Mouse (Mus musculus): ENCODE data around the gene Speg. TPM values are rescaled to one million over a fixed set of nuclear protein-coding genes. Genes with fewer than 3 reads are reported as not detected.

The Speg gene
- total RNA-seq, 1 experiment from 2014 or later, result not detected

- no peak for ATAC-seq (replicated peaks; ENCODE audit: insufficient number of reproducible peaks, low FRiP score, low TSS enrichment, poor library complexity, severe bottlenecking)
Measured at GRCm38 (mm10) chr1:75387469-75387928, 12.4 kb downstream of the Speg start.

DNA sequence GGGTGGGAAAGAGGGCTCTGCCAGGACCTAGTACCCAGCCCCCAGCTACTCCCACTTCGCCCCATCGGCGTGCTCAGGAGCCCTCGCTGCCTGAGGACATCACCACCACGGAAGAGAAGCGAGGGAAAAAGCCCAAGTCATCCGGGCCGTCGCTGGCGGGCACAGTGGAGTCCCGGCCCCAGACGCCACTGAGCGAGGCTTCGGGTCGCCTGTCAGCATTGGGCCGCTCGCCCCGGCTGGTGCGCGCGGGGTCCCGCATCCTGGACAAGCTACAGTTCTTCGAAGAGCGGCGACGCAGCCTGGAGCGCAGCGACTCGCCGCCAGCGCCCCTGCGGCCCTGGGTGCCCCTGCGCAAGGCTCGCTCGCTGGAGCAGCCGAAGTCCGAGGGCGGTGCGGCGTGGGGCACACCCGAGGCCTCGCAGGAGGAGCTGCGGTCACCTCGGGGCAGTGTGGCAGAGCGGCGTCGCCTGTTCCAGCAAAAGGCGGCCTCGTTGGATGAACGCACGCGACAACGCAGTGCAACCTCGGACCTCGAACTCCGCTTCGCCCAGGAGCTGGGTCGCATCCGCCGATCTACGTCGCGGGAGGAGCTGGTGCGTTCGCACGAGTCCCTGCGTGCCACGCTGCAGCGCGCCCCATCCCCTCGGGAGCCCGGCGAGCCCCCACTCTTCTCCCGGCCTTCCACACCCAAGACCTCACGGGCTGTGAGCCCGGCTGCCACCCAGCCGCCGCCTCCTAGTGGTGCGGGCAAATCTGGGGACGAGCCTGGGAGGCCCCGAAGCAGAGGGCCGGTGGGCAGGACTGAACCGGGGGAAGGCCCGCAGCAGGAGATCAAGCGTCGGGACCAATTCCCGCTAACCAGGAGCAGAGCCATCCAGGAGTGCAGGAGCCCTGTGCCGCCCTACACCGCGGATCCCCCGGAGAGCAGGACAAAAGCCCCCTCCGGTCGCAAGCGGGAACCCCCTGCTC is 13.1 kb downstream of the Speg start:
- ATAC-seq (replicated peaks; ENCODE audit: insufficient number of reproducible peaks, low FRiP score, low TSS enrichment, poor library complexity, severe bottlenecking), result no peak

GRCm38 (mm10) chr1:75388898-75389515 is 13.9 kb downstream of the Speg start:
- ATAC-seq (replicated peaks; ENCODE audit: insufficient number of reproducible peaks, low FRiP score, low TSS enrichment, poor library complexity, severe bottlenecking), result no peak

- ATAC-seq (replicated peaks; ENCODE audit: insufficient number of reproducible peaks, low FRiP score, low TSS enrichment, poor library complexity, severe bottlenecking), result no peak
Measured at GRCm38 (mm10) chr1:75393139-75393538, 18.0 kb downstream of the Speg start.

- ATAC-seq (replicated peaks; ENCODE audit: insufficient number of reproducible peaks, low FRiP score, low TSS enrichment, poor library complexity, severe bottlenecking), result no peak
Measured at GRCm38 (mm10) chr1:75393846-75394245, 18.7 kb downstream of the Speg start.

GRCm38 (mm10) chr1:75398761-75399402 is 23.8 kb downstream of the Speg start:
- no peak for ATAC-seq (replicated peaks; ENCODE audit: insufficient number of reproducible peaks, low FRiP score, low TSS enrichment, poor library complexity, severe bottlenecking)

DNA sequence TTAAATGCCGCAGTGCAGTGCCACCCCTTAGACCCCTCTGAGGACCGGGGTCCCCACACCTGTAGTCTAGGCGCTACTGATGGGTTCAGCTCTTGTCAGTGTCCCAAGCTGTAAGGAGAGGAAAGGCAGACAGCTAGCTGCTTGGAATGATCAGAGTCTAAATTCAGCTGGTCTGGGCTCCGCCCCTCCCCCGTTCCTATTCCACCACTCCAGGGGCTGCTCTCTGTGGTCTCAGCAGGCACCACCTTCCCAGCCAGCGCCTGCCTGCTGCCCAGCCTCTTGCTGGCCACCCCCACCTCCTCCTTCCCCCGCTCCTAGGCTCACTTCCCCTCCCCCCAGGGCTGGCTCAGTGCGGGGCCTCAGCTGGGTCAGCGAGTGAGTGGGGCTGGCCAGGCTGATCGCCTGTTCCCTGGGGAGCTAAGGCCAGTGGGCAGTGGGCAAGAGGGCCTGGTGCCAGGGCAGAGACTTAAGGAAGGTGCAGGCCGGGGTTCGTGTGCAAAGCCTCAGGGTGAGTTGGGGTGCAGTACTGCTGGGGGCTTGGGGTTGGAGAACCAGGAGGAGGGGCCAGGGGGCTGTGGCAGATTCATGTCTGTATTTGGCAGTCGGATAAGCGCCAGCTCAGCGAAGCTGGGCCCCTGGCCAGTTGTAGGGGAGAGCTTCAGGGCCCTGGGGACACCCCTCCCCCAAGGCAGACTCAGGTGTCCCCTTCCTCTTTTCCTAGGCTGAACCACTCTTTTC is 24.8 kb downstream of the Speg start:
- no peak for ATAC-seq (replicated peaks; ENCODE audit: insufficient number of reproducible peaks, low FRiP score, low TSS enrichment, poor library complexity, severe bottlenecking)

DNA sequence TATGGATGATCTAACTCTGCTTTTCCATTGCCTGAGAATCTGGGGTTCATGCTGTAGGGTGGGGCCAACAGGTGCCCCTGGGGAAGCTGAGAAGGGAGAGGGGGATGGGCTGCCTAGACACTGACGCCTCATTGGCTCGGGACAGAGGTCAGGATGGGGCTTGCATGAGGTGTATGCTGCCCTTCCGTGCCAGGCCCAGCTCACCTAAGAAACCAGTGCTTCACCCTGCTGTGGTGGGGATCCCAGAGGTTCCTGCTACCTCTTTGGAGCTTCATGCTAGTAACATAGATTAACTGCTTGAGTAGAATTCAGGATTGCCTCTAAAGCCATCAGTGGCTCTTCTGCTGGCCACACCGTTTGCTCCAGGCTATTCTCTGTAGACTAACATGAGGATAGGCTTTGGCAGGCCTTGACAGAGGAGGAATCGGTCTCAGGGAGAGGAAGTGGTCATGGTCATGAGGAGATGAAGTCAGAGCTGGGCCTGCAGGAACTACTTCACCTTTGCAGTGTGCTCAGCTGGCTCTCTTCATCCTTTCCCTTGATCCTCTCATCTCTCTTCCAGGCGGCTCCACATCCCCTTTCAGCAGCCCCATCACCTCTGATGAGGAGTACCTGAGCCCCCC is 25.5 kb downstream of the Speg start:
- ATAC-seq (replicated peaks; ENCODE audit: insufficient number of reproducible peaks, low FRiP score, low TSS enrichment, poor library complexity, severe bottlenecking), result no peak

DNA sequence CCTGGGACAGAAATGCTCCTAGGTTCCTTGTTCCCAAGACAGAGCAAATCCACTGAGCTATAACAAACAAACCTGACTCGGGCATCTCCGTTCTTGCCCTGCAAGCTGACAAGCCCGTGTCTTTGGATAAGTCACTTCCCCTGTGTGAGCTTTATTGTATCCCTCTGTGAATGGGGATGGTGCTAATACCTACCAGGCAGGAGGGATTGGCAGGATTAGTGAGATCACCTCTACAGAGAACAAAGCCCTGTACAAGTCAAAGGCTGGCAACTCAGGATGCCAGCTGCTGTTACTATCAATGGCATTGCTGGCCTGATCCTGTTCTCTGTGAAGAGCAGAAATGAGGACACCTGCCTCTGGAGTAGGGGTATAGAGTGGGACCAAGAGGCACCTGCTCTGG is 30.4 kb downstream of the Speg start:
- ATAC-seq (replicated peaks; ENCODE audit: insufficient number of reproducible peaks, low FRiP score, low TSS enrichment, poor library complexity, severe bottlenecking), result no peak

DNA sequence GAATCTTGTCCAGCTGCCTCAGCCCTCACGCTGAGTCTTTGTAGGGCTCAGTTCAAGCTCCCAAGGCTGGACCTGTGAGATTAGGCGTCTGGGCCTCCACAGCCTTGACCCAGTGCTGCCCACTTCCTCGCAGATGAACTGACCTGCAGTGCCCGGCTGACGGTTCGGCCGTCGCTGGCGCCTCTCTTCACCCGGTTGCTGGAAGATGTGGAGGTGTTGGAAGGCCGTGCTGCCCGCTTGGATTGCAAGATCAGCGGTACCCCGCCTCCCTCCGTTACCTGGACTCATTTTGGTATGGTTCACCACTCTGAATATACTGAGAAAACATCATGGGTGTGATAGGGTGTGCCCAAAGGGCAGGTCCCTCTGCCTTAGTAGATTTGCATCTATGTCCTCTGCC is 31.1 kb downstream of the Speg start:
- no peak for ATAC-seq (replicated peaks; ENCODE audit: insufficient number of reproducible peaks, low FRiP score, low TSS enrichment, poor library complexity, severe bottlenecking)

GRCm38 (mm10) chr1:75407056-75407455 is 32.0 kb downstream of the Speg start:
- no peak for ATAC-seq (replicated peaks; ENCODE audit: insufficient number of reproducible peaks, low FRiP score, low TSS enrichment, poor library complexity, severe bottlenecking)

DNA sequence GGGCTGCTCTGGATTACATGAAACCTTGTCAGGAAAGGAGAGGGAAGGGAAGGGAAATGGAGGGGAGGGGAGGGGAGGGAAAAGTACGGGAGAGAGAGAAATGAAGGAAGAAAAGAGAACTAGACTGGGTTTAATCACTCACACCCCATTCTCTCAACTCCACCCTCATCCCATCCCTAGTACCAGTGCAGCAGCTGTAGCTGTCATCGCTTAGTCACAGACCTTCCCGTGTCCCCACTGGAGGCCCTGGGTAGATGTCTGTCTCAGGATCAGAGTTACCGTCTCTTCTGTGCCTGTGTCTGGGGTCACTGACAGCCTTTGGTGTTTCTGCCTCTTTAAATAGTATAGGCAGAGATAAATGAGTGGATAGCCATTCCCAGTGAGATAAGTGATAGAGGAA is 33.1 kb downstream of the Speg start:
- no peak for ATAC-seq (replicated peaks; ENCODE audit: insufficient number of reproducible peaks, low FRiP score, low TSS enrichment, poor library complexity, severe bottlenecking)

GRCm38 (mm10) chr1:75409950-75410349 is 34.9 kb downstream of the Speg start:
- ATAC-seq (replicated peaks; ENCODE audit: insufficient number of reproducible peaks, low FRiP score, low TSS enrichment, poor library complexity, severe bottlenecking), result no peak

DNA sequence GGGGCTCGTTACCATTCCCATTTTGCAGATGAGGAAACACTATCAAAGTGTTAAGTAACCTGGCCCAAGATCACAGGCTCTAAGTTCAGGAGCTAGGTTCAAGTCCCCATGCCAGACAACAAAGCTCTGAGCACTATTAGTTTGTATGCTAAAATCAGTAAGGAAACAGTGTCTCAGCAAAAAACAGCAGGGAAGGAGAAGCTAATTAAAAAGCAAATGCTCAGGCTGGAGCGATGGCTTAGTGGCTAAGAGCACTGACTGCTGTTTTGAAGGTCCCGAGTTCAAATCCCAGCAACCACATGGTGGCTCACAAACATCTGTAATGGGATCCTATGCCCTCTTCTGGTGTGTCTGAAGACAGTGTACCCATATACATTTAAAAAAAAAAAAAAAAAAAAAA is 37.1 kb downstream of the Speg start:
- ATAC-seq (replicated peaks; ENCODE audit: insufficient number of reproducible peaks, low FRiP score, low TSS enrichment, poor library complexity, severe bottlenecking), result no peak

DNA sequence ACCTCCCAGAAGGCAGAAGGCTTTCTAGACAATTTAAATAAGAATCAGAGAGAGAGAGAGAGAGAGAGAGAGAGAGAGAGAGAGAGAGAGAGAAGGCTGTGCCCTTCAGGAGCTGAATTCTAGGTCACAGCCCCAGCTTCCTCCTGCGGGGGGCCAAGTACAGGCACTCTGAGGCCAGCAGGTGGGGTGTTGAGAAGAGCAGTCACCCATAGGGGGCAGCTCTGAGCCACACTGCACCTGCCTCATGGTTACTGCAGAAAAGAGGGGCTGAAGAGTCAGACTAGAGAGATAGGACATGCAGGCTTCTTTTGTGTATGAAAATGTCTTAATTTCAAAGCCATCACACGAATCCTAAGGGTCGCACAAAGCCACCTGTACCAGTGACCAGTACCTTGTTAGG is 38.7 kb downstream of the Speg start:
- ATAC-seq (replicated peaks; ENCODE audit: insufficient number of reproducible peaks, low FRiP score, low TSS enrichment, poor library complexity, severe bottlenecking), result no peak

GRCm38 (mm10) chr1:75421794-75422193 is 46.7 kb downstream of the Speg start:
- no peak for ATAC-seq (replicated peaks; ENCODE audit: insufficient number of reproducible peaks, low FRiP score, low TSS enrichment, poor library complexity, severe bottlenecking)

GRCm38 (mm10) chr1:75422216-75422822 is 47.2 kb downstream of the Speg start:
- no peak for ATAC-seq (replicated peaks; ENCODE audit: insufficient number of reproducible peaks, low FRiP score, low TSS enrichment, poor library complexity, severe bottlenecking)

GRCm38 (mm10) chr1:75422823-75423471 is 47.9 kb downstream of the Speg start:
- no peak for ATAC-seq (replicated peaks; ENCODE audit: insufficient number of reproducible peaks, low FRiP score, low TSS enrichment, poor library complexity, severe bottlenecking)

Measured in monocyte, adult 5-6 weeks (primary cell).